Mouse (Mus musculus): Measurements from ENCODE around the gene Rpl4. TPM values are rescaled to one million over a fixed set of nuclear protein-coding genes. Genes with fewer than 3 reads are reported as not detected.
"Not testable (repeated sequence)": the region's sequence is repeated elsewhere in the genome, so short reads cannot be mapped to it uniquely, and the experiment has no call there.

The Rpl4 gene
- polyA plus RNA-seq, 1 experiment from 2014 or later = 664 TPM

GRCm38 (mm10) chr9:64174341-64174740 is 1.2 kb downstream of the Rpl4 start:
- H3K9me3 ChIP-seq = no peaks in the 10 kb centered on the region
- H3K27me3 ChIP-seq = no peaks in the 10 kb centered on the region
- peaks cover 40% of the 10 kb centered on the region for H3K36me3 ChIP-seq
- H3K9ac ChIP-seq = peak overlapping the region; percentile 88
- H3K4me2 ChIP-seq = peak overlapping the region; percentile 83
- no peak overlapping the region for H3K27ac ChIP-seq
- ATAC-seq (ENCODE audit: low FRiP score) = no peak
- H3K4me1 ChIP-seq (replicated peaks) = peaks cover 32% of the 10 kb centered on the region
- H3K4me3 ChIP-seq = peak overlapping the region; percentile 93

GRCm38 (mm10) chr9:64174766-64175165 is 1.6 kb downstream of the Rpl4 start:
- Histone ChIP-seq H3K27ac (no peak overlapping the region), H3K36me3 (peaks cover 40% of the 10 kb centered on the region), H3K9me3 (no peaks in the 10 kb centered on the region), H3K9ac (peak overlapping the region; percentile 39; the same call in 1 of the 2 replicates), H3K4me3 (peak overlapping the region; percentile 93), H3K4me2 (peak overlapping the region; percentile 83), H3K4me1 (replicated peaks) (peaks cover 35% of the 10 kb centered on the region), H3K27me3 (no peaks in the 10 kb centered on the region)
- ATAC-seq (ENCODE audit: low FRiP score) = no peak
- WGBS = 75% methylated on average over 8 of the region's 8 CpGs

GRCm38 (mm10) chr9:64175378-64175777 is 2.2 kb downstream of the Rpl4 start:
- no peak for ATAC-seq (ENCODE audit: low FRiP score)
- Histone ChIP-seq H3K36me3 (peaks cover 40% of the 10 kb centered on the region), H3K4me1 (replicated peaks) (peaks cover 40% of the 10 kb centered on the region), H3K4me2 (no peak overlapping the region), H3K9ac (no peak overlapping the region), H3K9me3 (no peaks in the 10 kb centered on the region), H3K27ac (no peak overlapping the region), H3K4me3 (no peak overlapping the region), H3K27me3 (no peaks in the 10 kb centered on the region)
- WGBS = 92% methylated on average over 11 of the region's 11 CpGs

- Histone ChIP-seq H3K9me3 (no peaks in the 10 kb centered on the region), H3K4me3 (peak overlapping the region; percentile 59), H3K27ac (peak overlapping the region; percentile 85), H3K4me1 (replicated peaks) (peaks cover 33% of the 10 kb centered on the region), H3K36me3 (peaks cover 66% of the 10 kb centered on the region), H3K9ac (peak overlapping the region; percentile 76; the same call in 1 of the 2 replicates), H3K4me2 (peak overlapping the region; percentile 56), H3K27me3 (no peaks in the 10 kb centered on the region)
- ATAC-seq (ENCODE audit: low FRiP score) = peak; percentile 65; the same call in 1 of the 2 replicates
- WGBS = 45% methylated on average over 3 of the region's 3 CpGs
Measured at GRCm38 (mm10) chr9:64178610-64178973, 5.4 kb downstream of the Rpl4 start.

- peak within 1 kb of the TSS; percentile 85 for H3K27ac ChIP-seq
- H3K36me3 ChIP-seq = peaks cover 68% of the 10 kb centered on the region
- peak within 1 kb of the TSS; percentile 56 for H3K4me2 ChIP-seq
- H3K27me3 ChIP-seq = no peaks in the 10 kb centered on the region
- H3K9ac ChIP-seq = peak within 1 kb of the TSS; percentile 76
- peak; percentile 97 for ATAC-seq (ENCODE audit: low FRiP score)
- H3K9me3 ChIP-seq = no peaks in the 10 kb centered on the region
- peaks cover 30% of the 10 kb centered on the region for H3K4me1 ChIP-seq (replicated peaks)
- H3K4me3 ChIP-seq = peak within 1 kb of the TSS; percentile 59
- under 1% methylated on average over 35 of the region's 35 CpGs for WGBS
Measured at GRCm38 (mm10) chr9:64178974-64179646, 5.9 kb downstream of the Rpl4 start, which contains the start of gene Snapc5. Gene Snapc5 (plus strand): TSS chr9:64179274.

GRCm38 (mm10) chr9:64183295-64183694 is 10.1 kb downstream of the Rpl4 start:
- H3K27me3 ChIP-seq; H3K4me3 ChIP-seq; H3K27ac ChIP-seq; H3K9me3 ChIP-seq; H3K4me2 ChIP-seq; H3K9ac ChIP-seq; ATAC-seq (ENCODE audit: low FRiP score): not testable (repeated sequence)
- Histone ChIP-seq H3K4me1 (replicated peaks) (peaks cover 13% of the 10 kb centered on the region), H3K36me3 (peaks cover 59% of the 10 kb centered on the region)
- WGBS = 92% methylated on average over 5 of the region's 5 CpGs

GRCm38 (mm10) chr9:64184166-64184840 is 11.1 kb downstream of the Rpl4 start:
- H3K27ac ChIP-seq = no peak overlapping the region
- WGBS = 94% methylated on average over 5 of the region's 5 CpGs
- peaks cover 8% of the 10 kb centered on the region for H3K4me1 ChIP-seq (replicated peaks)
- peaks cover 64% of the 10 kb centered on the region for H3K36me3 ChIP-seq
- H3K9ac ChIP-seq = no peak overlapping the region
- no peaks in the 10 kb centered on the region for H3K9me3 ChIP-seq
- H3K4me2 ChIP-seq = no peak overlapping the region
- no peaks in the 10 kb centered on the region for H3K27me3 ChIP-seq
- ATAC-seq (ENCODE audit: low FRiP score) = no peak
- H3K4me3 ChIP-seq = no peak overlapping the region

- Histone ChIP-seq H3K4me1 (replicated peaks) (no peaks in the 10 kb centered on the region), H3K27ac (no peak overlapping the region), H3K27me3 (no peaks in the 10 kb centered on the region), H3K4me3 (no peak overlapping the region), H3K9ac (no peak overlapping the region), H3K4me2 (no peak overlapping the region), H3K36me3 (peaks cover 43% of the 10 kb centered on the region), H3K9me3 (no peaks in the 10 kb centered on the region)
- WGBS = 94% methylated on average over 1 of the region's 1 CpGs
- no peak for ATAC-seq (ENCODE audit: low FRiP score)
Measured at GRCm38 (mm10) chr9:64193879-64194278, 20.7 kb downstream of the Rpl4 start.

GRCm38 (mm10) chr9:64195554-64195953 is 22.4 kb downstream of the Rpl4 start:
- peaks cover 30% of the 10 kb centered on the region for H3K36me3 ChIP-seq
- 85% methylated on average over 4 of the region's 4 CpGs for WGBS
- no peaks in the 10 kb centered on the region for H3K9me3 ChIP-seq
- H3K27ac ChIP-seq = no peak overlapping the region
- no peak for ATAC-seq (ENCODE audit: low FRiP score)
- H3K27me3 ChIP-seq = no peaks in the 10 kb centered on the region
- no peak overlapping the region for H3K4me3 ChIP-seq
- no peaks in the 10 kb centered on the region for H3K4me1 ChIP-seq (replicated peaks)
- no peak overlapping the region for H3K9ac ChIP-seq
- no peak overlapping the region for H3K4me2 ChIP-seq

- ATAC-seq (ENCODE audit: low FRiP score) = no peak
- H3K4me3 ChIP-seq = no peak overlapping the region
- H3K4me2 ChIP-seq = no peak overlapping the region
- peaks cover 19% of the 10 kb centered on the region for H3K36me3 ChIP-seq
- H3K27me3 ChIP-seq = no peaks in the 10 kb centered on the region
- no peak overlapping the region for H3K9ac ChIP-seq
- no peaks in the 10 kb centered on the region for H3K4me1 ChIP-seq (replicated peaks)
- WGBS = 87% methylated on average over 8 of the region's 8 CpGs
- H3K27ac ChIP-seq = no peak overlapping the region
- no peaks in the 10 kb centered on the region for H3K9me3 ChIP-seq
Measured at GRCm38 (mm10) chr9:64197524-64197923, 24.3 kb downstream of the Rpl4 start.

- Histone ChIP-seq H3K9ac (no peak overlapping the region), H3K4me2 (no peak overlapping the region), H3K27me3 (no peaks in the 10 kb centered on the region), H3K9me3 (no peaks in the 10 kb centered on the region), H3K36me3 (peaks cover 19% of the 10 kb centered on the region), H3K4me3 (no peak overlapping the region), H3K27ac (no peak overlapping the region), H3K4me1 (replicated peaks) (no peaks in the 10 kb centered on the region)
- no peak for ATAC-seq (ENCODE audit: low FRiP score)
- 98% methylated on average over 5 of the region's 5 CpGs for WGBS
Measured at GRCm38 (mm10) chr9:64198068-64198762, 25.0 kb downstream of the Rpl4 start.

- not testable (repeated sequence) for H3K9ac ChIP-seq; H3K27ac ChIP-seq; H3K4me1 ChIP-seq (replicated peaks); H3K27me3 ChIP-seq; H3K4me3 ChIP-seq; H3K4me2 ChIP-seq; ATAC-seq (ENCODE audit: low FRiP score); H3K9me3 ChIP-seq
- 93% methylated on average over 7 of the region's 7 CpGs for WGBS
- H3K36me3 ChIP-seq = peaks cover 20% of the 10 kb centered on the region
Measured at GRCm38 (mm10) chr9:64198763-64199418, 25.7 kb downstream of the Rpl4 start.
